Mouse (Mus musculus) kidney, adult 18-20 months (tissue): Measurements from ENCODE around the gene Htatsf1.
A peak's percentile ranks its signal among the peaks of the same experiment; 100 is the strongest.

ENCODE experiments used
- DNase-seq: peaks from one replicate; pipeline ENCODE4 v3.0.0; 2021

The Htatsf1 gene

GRCm38 (mm10) chrX:57053174-57053992 lies at the start of gene Htatsf1:
Gene Htatsf1, plus strand, starts transcription at chrX:57053583.
- peak; percentile 88 for DNase-seq

GRCm38 (mm10) chrX:57012891-57013290 lies 40.5 kb upstream of the Htatsf1 start:
- DNase-seq: no peak

DNA sequence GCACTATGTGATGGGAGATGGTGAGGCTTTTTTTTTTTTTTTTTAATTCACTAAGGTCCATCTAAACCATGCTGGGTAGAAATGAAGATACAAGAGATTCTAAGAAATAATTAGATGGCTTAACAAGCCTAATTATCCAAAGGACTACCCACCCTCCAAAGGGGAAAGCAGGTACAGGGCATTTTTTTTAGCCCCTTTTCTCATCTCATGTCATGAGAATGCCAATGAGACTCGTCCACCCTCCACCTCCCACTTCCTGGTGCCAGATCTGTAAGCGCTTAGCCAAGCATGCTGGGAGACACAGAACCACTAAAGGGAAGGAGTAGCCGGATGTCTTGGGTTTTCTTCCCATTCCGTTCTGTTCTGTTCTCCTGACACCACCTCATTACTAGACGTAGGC lies 10.6 kb upstream of the Htatsf1 start, which contains the start of gene Brs3:
TSS of gene Brs3 (plus strand) at position 301 of the 400 bp plus-strand sequence.
- DNase-seq: no peak

DNA sequence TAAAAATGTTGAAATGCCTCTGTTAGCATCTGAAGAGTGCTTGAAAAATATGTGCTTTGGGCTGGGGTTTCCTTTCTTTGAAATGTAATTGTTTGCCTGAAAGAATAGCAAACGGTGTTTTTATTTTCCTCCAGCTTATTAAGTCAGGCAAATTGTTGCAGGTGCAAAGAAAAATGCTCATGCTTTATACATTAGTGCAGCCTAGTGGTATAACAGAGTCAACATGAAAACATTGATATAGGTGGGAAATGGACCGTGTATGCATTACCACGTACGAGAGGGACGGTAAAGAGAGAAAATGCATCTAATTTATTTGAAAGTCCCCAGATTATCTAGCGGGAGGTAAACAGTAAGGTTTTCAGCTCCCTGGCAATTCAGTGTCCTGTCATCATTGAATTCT lies 9.5 kb upstream of the Htatsf1 start:
- DNase-seq: no peak

- no peak for DNase-seq
These were observed 572 bp upstream of the Htatsf1 start for GRCm38 (mm10) chrX:57052848-57053173.

DNA sequence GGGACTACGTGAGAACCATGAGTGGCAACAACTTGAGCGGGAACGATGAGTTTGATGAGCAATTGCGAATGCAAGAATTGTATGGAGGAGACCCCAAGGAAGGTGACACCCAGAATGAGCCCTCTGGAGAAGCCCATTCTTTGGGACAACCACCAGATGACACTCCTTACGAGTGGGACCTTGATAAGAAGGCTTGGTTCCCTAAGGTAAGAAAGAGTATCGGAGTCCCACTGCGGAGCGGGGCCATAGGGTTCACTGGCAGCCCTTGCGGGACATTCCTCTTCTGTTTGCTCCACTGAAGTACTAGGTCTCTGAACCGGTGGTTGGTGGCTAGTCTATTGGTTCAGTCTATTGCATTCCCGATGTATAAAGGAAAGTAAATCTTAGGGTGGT lies 606 bp downstream of the Htatsf1 start:
- DNase-seq: no peak

DNA sequence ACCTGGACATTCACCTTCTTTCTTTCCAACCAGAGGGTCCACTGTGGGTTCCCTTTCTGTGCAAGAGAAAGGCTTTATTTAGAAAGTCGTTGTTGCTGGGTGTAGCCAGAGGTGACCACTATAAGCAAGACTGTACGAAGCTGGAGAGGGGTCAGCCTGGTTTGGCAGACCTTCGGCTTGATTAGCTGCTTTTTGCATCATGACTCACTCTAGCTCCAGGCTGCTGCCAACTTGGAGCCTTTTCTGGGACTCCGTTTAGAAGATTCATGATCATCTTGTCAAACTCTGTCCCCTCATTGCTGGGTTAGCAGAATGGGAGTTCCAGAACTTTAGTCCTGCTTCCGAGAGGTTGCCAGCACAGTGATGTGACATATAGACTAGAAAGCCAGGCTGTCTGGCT lies 28.1 kb downstream of the Htatsf1 start:
- DNase-seq: no peak

DNA sequence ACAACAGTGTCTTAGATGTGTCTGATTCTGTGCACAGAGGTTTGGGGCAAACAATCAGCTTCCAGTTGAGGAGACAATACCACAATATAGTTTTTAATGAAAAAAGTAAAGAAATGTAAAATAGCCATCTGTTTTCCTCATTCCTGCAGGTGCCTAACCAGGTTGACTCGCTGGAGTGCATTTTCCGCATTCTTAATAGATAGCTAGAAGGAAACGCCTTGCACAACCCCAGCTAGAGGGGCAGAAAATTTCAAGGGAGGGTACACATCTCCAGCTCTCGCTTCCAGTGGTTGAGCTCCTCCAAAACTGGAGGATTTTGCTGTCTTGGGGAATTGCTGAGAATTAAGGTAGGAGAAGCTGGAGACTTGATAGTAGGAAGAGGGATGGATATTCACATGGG lies 34.4 kb downstream of the Htatsf1 start, which contains the start of gene Vgll1:
TSS of gene Vgll1 (plus strand) at position 301 of the 400 bp plus-strand sequence.
- no peak for DNase-seq

GRCm38 (mm10) chrX:57103415-57103814 lies 50.0 kb downstream of the Htatsf1 start:
- no peak for DNase-seq

- no peak for DNase-seq
These were observed 53.6 kb downstream of the Htatsf1 start for GRCm38 (mm10) chrX:57106956-57107355.
